Mouse (Mus musculus): ENCODE measurements around the gene Pmfbp1. TPM values are rescaled to one million over a fixed set of nuclear protein-coding genes. Genes with fewer than 3 reads are reported as not detected.
"Not testable (repeated sequence)": the region's sequence is repeated elsewhere in the genome, so short reads cannot be mapped to it uniquely, and the experiment has no call there.

Pmfbp1 gene
- total RNA-seq (2014; rRNA removed) (2.2 and 2.7 TPM in 2 replicates), polyA plus RNA-seq (2015; fragmentation: Nextera tagmentation; extraction: Ambion mirVana) (1.2 TPM in 2 replicates)

GRCm38 (mm10) chr8:109493727-109494126, at the start of gene Pmfbp1:
Gene Pmfbp1, plus strand, starts transcription at chr8:109494027.
- Histone ChIP-seq H3K9me3 (ENCODE audit: low read length) (no peaks in the 10 kb centered on the region), H3K4me3 (ENCODE audit: low read depth, low read length) (no peak within 1 kb of the TSS), H3K4me1 (ENCODE audit: insufficient read depth, low read length) (no peaks in the 10 kb centered on the region), H3K27ac (ENCODE audit: low read depth, low read length) (no peak within 1 kb of the TSS), H3K27me3 (ENCODE audit: insufficient read depth, low read length) (no peaks in the 10 kb centered on the region), H3K4me2 (ENCODE audit: low read depth, low read length, poor library complexity, severe bottlenecking) (no peak within 1 kb of the TSS), H3K36me3 (ENCODE audit: insufficient read depth, low read length) (no peaks in the 10 kb centered on the region), H3K9ac (replicated peaks; ENCODE audit: low read length, poor library complexity, severe bottlenecking) (no peak within 1 kb of the TSS)
- DNase-seq (ENCODE audit: low spot score) (no peak), ATAC-seq (ENCODE audit: low FRiP score) (no peak)
- WGBS: 96% methylated on average over 6 of the region's 6 CpGs
- no peak for TF ChIP-seq CTCF (IDR thresholded peaks at IDR 0.05)

DNA sequence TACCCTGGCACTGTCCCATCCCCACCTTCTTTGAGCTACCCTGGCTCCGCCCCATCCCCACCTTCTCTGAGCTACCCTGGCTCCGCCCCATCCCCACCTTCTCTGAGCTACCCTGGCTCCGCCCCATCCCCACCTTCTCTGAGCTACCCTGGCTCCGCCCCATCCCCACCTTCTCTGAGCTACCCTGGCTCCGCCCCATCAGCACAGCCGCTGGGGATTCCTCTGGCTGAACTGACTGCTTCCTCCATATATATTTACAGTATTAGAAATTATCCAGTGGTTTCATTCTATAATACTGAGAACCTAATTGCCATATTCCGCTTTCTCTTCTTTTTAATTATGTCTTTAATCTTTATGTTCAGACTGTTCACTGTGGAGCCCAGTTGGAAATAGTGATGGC, 46.9 kb upstream of the Pmfbp1 start:
- WGBS: 51% methylated on average over 6 of the region's 7 CpGs
- H3K27ac ChIP-seq (ENCODE audit: low read depth, low read length); ATAC-seq (ENCODE audit: low FRiP score); H3K9ac ChIP-seq (replicated peaks; ENCODE audit: low read length, poor library complexity, severe bottlenecking); H3K4me1 ChIP-seq (ENCODE audit: insufficient read depth, low read length); H3K4me3 ChIP-seq (ENCODE audit: low read depth, low read length); H3K9me3 ChIP-seq (ENCODE audit: low read length); H3K27me3 ChIP-seq (ENCODE audit: insufficient read depth, low read length); DNase-seq (ENCODE audit: low spot score); H3K36me3 ChIP-seq (ENCODE audit: insufficient read depth, low read length); H3K4me2 ChIP-seq (ENCODE audit: low read depth, low read length, poor library complexity, severe bottlenecking): not testable (repeated sequence)

DNA sequence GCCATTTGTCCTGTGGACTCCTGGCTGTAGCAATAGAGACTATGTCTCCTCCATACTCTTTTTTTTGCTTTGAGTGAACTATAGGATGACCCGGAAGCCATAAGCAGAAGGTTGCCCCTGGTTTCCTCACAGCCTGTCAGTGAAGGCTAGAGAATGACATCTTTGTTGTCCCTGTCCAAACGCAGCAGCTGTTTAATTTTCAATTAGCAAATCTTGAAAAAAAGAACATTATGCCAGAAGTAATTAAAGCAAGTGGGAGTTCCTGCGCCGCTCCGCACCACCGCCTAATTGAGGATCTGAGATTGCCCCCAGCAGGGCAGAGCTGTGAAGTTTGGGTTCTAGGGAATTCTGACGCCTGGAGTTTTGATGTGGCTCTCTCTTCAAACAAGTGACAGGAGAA, 42.8 kb upstream of the Pmfbp1 start:
- Histone ChIP-seq H3K9ac (replicated peaks; ENCODE audit: low read length, poor library complexity, severe bottlenecking) (no peak overlapping the region), H3K36me3 (ENCODE audit: insufficient read depth, low read length) (no peaks in the 10 kb centered on the region), H3K4me3 (ENCODE audit: low read depth, low read length) (no peak overlapping the region), H3K9me3 (ENCODE audit: low read length) (no peaks in the 10 kb centered on the region), H3K4me1 (ENCODE audit: insufficient read depth, low read length) (no peaks in the 10 kb centered on the region), H3K4me2 (ENCODE audit: low read depth, low read length, poor library complexity, severe bottlenecking) (no peak overlapping the region), H3K27me3 (ENCODE audit: insufficient read depth, low read length) (no peaks in the 10 kb centered on the region), H3K27ac (ENCODE audit: low read depth, low read length) (no peak overlapping the region)
- no peak for TF ChIP-seq CTCF (IDR thresholded peaks at IDR 0.05)
- 51% methylated on average over 7 of the region's 7 CpGs for WGBS
- DNase-seq (ENCODE audit: low spot score) (no peak), ATAC-seq (ENCODE audit: low FRiP score) (no peak)

GRCm38 (mm10) chr8:109455113-109455512, 38.7 kb upstream of the Pmfbp1 start:
- ATAC-seq (ENCODE audit: low FRiP score) (no peak), DNase-seq (ENCODE audit: low spot score) (no peak)
- Histone ChIP-seq H3K9me3 (ENCODE audit: low read length) (no peaks in the 10 kb centered on the region), H3K27ac (ENCODE audit: low read depth, low read length) (no peak overlapping the region), H3K27me3 (ENCODE audit: insufficient read depth, low read length) (no peaks in the 10 kb centered on the region), H3K4me2 (ENCODE audit: low read depth, low read length, poor library complexity, severe bottlenecking) (no peak overlapping the region), H3K4me1 (ENCODE audit: insufficient read depth, low read length) (no peaks in the 10 kb centered on the region), H3K36me3 (ENCODE audit: insufficient read depth, low read length) (no peaks in the 10 kb centered on the region), H3K4me3 (ENCODE audit: low read depth, low read length) (no peak overlapping the region), H3K9ac (replicated peaks; ENCODE audit: low read length, poor library complexity, severe bottlenecking) (no peak overlapping the region)
- 84% methylated on average over 2 of the region's 2 CpGs for WGBS
- TF ChIP-seq CTCF (IDR thresholded peaks at IDR 0.05): no peak

DNA sequence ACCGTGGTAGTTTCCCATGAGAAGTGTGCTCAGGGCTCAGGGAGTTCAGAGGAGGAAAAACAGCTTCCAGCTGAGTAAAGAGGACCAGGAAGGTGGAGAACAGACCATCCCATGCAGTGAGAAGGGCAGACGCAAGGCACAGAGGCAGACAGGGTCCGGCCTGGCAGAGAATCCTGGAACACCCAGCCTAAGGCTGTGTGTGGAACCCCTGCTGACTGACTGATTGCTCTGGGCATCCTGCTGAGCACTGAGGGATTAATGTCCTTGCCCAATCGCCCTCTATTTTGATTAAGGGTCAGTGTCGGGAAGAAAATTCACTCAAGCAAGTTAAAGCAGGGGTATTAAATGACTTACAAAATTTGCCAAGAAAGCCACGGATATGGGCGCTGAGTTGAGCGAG, 36.4 kb upstream of the Pmfbp1 start:
- Histone ChIP-seq H3K9me3 (ENCODE audit: low read length) (no peaks in the 10 kb centered on the region), H3K27ac (ENCODE audit: low read depth, low read length) (no peak overlapping the region), H3K4me1 (ENCODE audit: insufficient read depth, low read length) (no peaks in the 10 kb centered on the region), H3K4me3 (ENCODE audit: low read depth, low read length) (no peak overlapping the region), H3K36me3 (ENCODE audit: insufficient read depth, low read length) (no peaks in the 10 kb centered on the region), H3K4me2 (ENCODE audit: low read depth, low read length, poor library complexity, severe bottlenecking) (no peak overlapping the region), H3K27me3 (ENCODE audit: insufficient read depth, low read length) (no peaks in the 10 kb centered on the region), H3K9ac (replicated peaks; ENCODE audit: low read length, poor library complexity, severe bottlenecking) (no peak overlapping the region)
- WGBS: 42% methylated on average over 8 of the region's 8 CpGs
- ATAC-seq (ENCODE audit: low FRiP score): no peak
- no peak for DNase-seq (ENCODE audit: low spot score)
- no peak for TF ChIP-seq CTCF (IDR thresholded peaks at IDR 0.05)

GRCm38 (mm10) chr8:109458580-109458979, 35.2 kb upstream of the Pmfbp1 start:
- DNase-seq (ENCODE audit: low spot score): peak; percentile 36
- no peak overlapping the region for H3K9ac ChIP-seq (replicated peaks; ENCODE audit: low read length, poor library complexity, severe bottlenecking)
- 63% methylated on average over 12 of the region's 12 CpGs for WGBS
- H3K4me1 ChIP-seq (ENCODE audit: insufficient read depth, low read length): peaks cover 6% of the 10 kb centered on the region; the same call in 1 of the 2 replicates
- no peak for TF ChIP-seq CTCF (IDR thresholded peaks at IDR 0.05)
- no peak overlapping the region for H3K4me3 ChIP-seq (ENCODE audit: low read depth, low read length)
- H3K9me3 ChIP-seq (ENCODE audit: low read length): no peaks in the 10 kb centered on the region
- ATAC-seq (ENCODE audit: low FRiP score): no peak
- H3K36me3 ChIP-seq (ENCODE audit: insufficient read depth, low read length): no peaks in the 10 kb centered on the region
- H3K4me2 ChIP-seq (ENCODE audit: low read depth, low read length, poor library complexity, severe bottlenecking): no peak overlapping the region
- no peaks in the 10 kb centered on the region for H3K27me3 ChIP-seq (ENCODE audit: insufficient read depth, low read length)
- H3K27ac ChIP-seq (ENCODE audit: low read depth, low read length): no peak overlapping the region
